Mouse (Mus musculus): ENCODE data around the gene Mrpl23.
A peak's percentile ranks its signal among the peaks of the same experiment; 100 is the strongest.

The Mrpl23 gene

DNA sequence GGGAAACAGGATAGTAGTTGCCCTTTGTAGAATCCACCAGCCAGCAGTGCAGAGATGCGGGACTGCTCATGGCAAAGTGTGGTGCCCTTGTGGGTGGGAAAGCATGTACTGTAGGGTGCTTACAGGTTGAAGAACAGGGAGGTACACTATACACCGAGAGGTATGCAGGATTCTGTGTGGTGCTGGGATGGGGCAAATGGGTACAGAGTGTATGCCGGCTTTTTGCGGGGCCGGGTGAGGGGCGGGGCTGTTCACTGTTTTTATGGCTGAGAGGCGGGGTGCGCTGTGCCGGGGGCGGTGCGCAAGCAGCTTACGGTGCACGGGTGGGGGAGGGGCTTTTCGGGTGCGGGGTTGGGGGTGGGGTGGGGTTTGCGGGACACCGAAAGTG lies at the start of gene Mrpl23:
Gene Mrpl23 (plus strand): TSS at position 16 of the 388 bp plus-strand sequence.
- no peak for DNase-seq (ENCODE audit: low read depth, low spot score)

- DNase-seq (ENCODE audit: low read depth, low spot score), result no peak
These were observed 49.4 kb upstream of the Mrpl23 start for GRCm38 (mm10) chr7:142483136-142483535.

GRCm38 (mm10) chr7:142484780-142485179 lies 47.7 kb upstream of the Mrpl23 start:
- no peak for DNase-seq (ENCODE audit: low read depth, low spot score)

DNA sequence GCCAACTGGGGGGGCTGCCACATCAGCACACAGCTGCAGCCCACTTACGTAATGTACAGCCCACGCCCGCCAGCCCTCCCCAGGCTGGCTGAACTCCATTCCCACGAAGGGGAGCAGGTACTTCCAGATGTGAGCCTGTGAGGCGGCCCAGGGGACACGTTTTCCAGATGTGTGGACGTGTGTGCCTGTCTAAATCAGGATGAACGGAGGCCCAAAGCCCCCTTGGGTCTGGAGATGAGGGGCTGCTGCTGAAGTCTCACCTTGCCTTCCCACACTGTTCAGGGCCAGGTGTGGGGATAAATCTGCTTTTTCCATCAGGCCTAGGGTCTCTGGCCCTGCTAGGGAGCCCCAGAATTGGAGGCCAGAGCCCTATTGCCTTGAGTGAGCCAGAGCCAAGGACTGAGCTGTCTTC lies 45.7 kb upstream of the Mrpl23 start:
- no peak for DNase-seq (ENCODE audit: low read depth, low spot score)

DNA sequence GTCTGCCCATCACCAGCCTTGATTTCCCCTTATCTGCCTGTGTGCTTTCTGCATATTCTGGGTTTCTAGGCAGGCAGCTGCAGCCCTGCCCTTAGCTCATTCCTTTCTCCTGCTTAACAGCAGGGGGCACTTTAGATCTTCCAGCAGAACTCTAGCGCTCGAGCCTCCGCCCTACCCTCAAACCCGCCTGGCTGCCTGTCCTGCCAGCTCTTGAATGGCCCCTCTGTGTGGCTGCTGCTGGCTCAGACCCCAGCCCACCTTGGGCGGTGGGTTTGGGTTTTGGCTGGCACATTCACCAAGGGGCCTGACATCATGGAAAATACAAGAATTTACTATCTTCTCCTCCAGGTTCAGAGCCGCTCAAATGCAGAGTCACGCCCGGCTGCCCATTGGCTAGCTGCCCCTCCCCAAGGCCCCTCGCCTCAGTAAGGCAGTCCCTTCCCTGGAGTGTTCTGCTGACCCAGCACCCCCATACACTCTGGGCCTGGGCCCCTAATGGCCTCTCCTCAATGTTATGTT lies 45.1 kb upstream of the Mrpl23 start:
- DNase-seq (ENCODE audit: low read depth, low spot score), result peak; percentile 72

GRCm38 (mm10) chr7:142488053-142488452 lies 44.4 kb upstream of the Mrpl23 start:
- no peak for DNase-seq (ENCODE audit: low read depth, low spot score)

GRCm38 (mm10) chr7:142493535-142493934 lies 39.0 kb upstream of the Mrpl23 start:
- DNase-seq (ENCODE audit: low read depth, low spot score), result no peak

DNA sequence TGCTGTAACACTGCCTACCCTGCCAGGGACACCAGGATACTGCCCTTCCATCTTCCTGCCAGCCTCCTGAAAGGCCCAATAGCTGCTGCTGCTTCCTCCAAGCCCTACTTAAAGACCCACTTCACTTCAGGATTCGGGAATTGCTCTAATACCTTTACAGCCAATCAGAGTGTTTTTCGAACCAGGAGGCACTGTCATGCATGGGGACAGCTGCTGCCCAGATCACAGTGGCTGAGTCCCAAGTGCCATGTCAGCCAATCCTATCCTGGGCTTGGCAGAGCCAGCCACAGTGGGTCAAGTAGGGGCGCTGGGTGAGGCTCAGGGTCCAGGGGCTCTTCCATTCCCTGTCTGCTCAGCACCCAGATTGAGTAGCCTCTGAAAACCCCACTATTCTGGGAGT lies 36.3 kb upstream of the Mrpl23 start:
- no peak for DNase-seq (ENCODE audit: low read depth, low spot score)

DNA sequence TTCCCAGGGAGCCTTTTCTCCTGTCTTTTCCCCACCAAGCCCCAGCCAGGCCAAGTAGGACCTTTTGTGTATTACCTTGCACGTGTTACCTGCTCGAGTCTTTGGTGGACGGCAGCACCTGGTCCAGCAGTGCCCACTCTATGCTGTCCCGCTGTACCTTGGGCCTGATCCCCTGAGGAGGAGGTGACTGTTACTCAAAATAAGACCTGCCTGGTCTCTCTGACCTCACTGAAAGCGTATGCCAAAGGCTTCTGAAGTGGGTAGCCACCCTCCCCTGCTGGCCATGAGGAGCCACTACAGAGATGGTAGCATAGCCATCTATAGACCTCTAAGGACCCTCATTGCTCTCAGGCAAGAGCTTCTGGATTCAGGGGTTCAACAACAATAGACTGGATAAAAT lies 35.7 kb upstream of the Mrpl23 start:
- DNase-seq (ENCODE audit: low read depth, low spot score), result no peak

GRCm38 (mm10) chr7:142497775-142498174 lies 34.7 kb upstream of the Mrpl23 start:
- DNase-seq (ENCODE audit: low read depth, low spot score), result no peak

GRCm38 (mm10) chr7:142498575-142498974 lies 33.9 kb upstream of the Mrpl23 start, which contains the start of gene Tnnt3:
TSS of gene Tnnt3 (plus strand) at chr7:142498836.
- DNase-seq (ENCODE audit: low read depth, low spot score), result no peak

- peak; percentile 52 for DNase-seq (ENCODE audit: low read depth, low spot score)
These were observed 33.3 kb upstream of the Mrpl23 start for GRCm38 (mm10) chr7:142499010-142499721.

DNA sequence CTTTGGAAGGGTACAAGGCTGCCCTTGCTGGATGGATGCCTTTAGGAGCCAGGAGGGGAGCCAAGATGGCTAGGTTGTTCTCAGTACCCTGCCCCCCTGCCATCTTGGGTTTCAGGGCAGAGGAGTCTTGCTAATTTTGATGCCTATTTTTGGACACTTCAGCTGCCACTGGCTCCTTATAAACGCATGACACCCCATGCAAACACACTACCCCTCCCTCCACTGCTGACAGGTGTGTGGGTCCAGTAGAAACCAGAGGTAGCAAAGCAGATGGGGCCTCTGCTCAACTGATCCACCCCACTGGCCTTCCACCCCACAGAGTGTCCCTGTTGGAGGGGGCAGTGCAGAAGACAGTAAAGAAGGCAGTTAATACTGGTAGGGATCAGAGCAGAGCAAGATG lies 32.5 kb upstream of the Mrpl23 start:
- no peak for DNase-seq (ENCODE audit: low read depth, low spot score)

- DNase-seq (ENCODE audit: low read depth, low spot score), result no peak
These were observed 29.3 kb upstream of the Mrpl23 start for GRCm38 (mm10) chr7:142503206-142503605.

DNA sequence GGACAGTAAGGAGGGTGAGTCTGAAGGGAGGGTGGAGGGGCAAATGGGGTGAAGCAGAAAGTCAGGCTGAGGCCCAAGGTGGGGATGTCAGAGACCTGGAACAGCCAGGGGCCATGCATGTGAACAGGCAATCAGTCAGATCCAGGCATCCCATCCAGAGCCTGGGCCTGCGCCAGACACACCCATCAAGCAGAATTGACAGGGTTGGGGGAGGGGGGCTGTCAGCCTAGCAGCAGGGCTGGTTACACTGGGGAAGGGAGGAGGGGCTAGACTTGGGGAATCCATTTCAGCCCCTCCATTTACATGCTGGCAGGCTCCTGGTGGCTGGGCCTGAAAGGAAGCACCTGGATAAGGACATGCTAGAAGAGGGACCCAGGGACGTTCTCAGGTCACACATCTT lies 26.5 kb upstream of the Mrpl23 start:
- peak; percentile 69 for DNase-seq (ENCODE audit: low read depth, low spot score)

GRCm38 (mm10) chr7:142506501-142506900 lies 26.0 kb upstream of the Mrpl23 start:
- no peak for DNase-seq (ENCODE audit: low read depth, low spot score)

DNA sequence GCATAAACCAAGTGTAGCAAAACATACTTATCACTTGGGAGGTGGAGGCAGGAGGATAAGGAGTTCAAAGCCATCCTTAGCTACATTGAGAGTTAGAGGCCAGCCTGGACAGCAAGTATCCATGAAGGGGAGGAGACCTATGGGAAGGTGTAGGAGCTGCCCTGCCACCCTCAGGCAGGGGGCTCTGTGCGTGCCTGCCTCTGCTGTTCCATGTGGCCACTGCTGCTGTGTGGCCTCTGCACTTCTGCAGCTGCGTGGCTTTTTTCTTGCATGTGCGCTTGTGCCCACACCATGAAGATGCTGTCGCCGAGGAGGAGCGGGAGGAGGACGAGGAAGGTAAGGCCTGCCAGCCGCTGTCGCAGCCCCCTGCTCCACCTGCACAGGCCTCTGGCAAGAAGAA lies 25.0 kb upstream of the Mrpl23 start:
- no peak for DNase-seq (ENCODE audit: low read depth, low spot score)

DNA sequence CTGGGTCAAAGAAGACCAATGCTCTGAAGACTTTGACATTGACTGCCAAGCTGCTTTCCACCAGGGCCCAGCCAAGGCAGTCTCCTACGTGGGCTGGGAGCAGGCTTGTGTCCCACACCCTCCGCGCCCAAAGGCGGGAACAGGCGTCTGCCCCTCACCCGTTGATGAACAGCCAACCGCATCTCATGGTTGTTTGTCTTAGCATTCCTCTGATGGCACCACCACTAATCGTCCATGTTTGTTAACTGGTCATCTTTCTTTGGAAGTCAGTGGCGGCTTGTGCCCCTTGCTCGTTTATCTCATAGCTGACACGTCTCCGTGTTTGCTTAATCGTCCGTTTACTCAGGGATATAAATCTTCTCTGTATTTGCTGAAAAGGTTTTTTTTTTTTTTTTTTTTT lies 23.0 kb upstream of the Mrpl23 start:
- peak; percentile 21 for DNase-seq (ENCODE audit: low read depth, low spot score)

DNA sequence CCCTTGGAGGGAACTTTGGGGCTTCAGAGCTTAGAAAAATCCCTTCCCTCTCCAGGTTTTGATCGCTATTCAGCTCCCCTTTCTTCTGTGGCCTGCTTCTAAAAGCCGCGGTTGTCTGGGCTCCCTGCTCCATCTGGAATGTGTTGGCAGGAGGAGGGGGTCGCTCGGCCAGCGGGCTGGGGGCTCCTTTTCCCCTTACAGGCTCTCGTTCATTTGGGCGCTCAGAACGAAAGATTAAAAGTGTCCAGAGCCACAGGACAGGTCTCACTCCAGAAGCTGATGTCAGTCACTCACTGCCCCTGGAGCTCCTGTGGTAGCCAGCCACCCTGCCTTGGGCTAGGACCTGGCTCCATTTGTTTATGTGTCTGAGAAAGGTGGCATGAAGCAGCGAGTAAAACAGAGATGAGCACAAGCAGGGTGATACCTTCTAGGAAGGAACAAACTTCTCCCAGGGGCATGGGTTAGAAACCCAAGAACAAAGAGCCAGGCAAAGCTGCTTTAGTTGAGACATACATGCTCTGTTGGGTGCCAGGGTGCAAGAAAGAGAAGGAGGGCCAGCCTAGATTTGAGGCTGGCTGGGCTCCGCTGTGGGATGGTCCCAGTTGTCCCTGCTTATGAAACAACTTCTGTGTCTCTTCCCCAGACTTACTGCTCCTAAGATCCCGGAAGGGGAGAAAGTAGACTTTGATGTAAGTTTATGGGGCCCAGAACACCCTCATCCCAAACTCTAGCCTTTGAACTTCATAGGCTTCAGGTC lies 22.3 kb upstream of the Mrpl23 start:
- peak; percentile 29 for DNase-seq (ENCODE audit: low read depth, low spot score)

- no peak for DNase-seq (ENCODE audit: low read depth, low spot score)
These were observed 18.4 kb upstream of the Mrpl23 start for GRCm38 (mm10) chr7:142514048-142514447.

- no peak for DNase-seq (ENCODE audit: low read depth, low spot score)
These were observed 16.1 kb upstream of the Mrpl23 start for GRCm38 (mm10) chr7:142516221-142516978.

DNA sequence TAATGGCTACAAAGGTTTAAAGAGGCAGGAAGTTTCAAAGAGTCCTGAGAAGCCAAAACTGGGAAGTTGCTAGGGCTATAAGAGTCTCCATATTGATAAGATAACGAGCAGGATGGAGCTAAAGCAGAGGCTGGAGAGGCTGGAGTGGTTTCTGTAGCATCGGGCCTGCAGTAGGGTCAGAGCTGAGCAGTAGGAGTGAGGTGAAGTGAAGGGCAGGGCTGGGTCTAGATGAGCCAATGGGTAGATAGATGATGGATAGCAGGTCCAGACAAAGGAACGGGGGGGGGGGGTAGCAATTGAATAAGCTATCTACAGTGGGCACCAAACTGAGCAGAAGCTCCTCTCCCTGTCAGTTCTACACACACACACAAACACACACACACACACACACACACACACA lies 15.0 kb upstream of the Mrpl23 start:
- no peak for DNase-seq (ENCODE audit: low read depth, low spot score)
